Mouse (Mus musculus): Measurements from ENCODE around the gene Prep. TPM values are rescaled to one million over a fixed set of nuclear protein-coding genes. Genes with fewer than 3 reads are reported as not detected.

The Prep gene
- polyA plus RNA-seq, 1 experiment: 49.2 TPM

DNA sequence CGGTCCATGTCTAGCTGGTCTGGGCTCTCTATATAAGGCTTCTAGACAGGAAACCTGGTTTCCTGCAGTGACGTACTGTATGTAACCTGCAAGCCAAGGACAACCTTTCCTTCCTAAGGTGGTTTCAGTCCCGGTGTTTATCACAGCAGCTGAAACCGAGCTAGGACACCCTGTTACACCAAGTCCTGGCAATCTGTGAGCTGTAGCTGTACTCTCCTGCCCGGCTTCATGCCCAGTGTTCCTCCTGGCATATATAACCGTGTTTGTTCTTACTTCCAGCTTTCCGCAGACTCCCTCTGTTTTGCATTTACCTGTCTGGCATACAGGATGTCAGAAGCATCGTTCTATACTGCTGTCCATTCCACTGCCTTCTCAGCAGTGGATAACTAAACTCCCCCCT, 51.4 kb downstream of the Prep start:
- Histone ChIP-seq H3K79me2 (ENCODE audit: control insufficient read depth, insufficient read depth) (no peaks in the 10 kb centered on the region), H3K79me3 (ENCODE audit: low read depth) (peaks cover 2% of the 10 kb centered on the region), H3ac (ENCODE audit: control insufficient read depth, insufficient read length, low read depth) (no peak overlapping the region), H3K27me3 (ENCODE audit: control insufficient read depth, insufficient read depth, insufficient read length) (no peaks in the 10 kb centered on the region), H3K4me3 (ENCODE audit: insufficient read depth, poor library complexity, severe bottlenecking) (no peak overlapping the region), H3K36me3 (ENCODE audit: control insufficient read depth, insufficient read depth) (peaks cover 84% of the 10 kb centered on the region)
- TF ChIP-seq MYOD1 (IDR thresholded peaks at IDR 0.05; ENCODE audit: control insufficient read depth, insufficient read length, low read depth) (no peak), CEBPB (IDR thresholded peaks at IDR 0.05; ENCODE audit: low read depth) (no peak)

GRCm38 (mm10) chr10:45121637-45122036, 54.6 kb downstream of the Prep start:
- H3K27me3 ChIP-seq (ENCODE audit: control insufficient read depth, insufficient read depth, insufficient read length): no peaks in the 10 kb centered on the region
- H3K79me2 ChIP-seq (ENCODE audit: control insufficient read depth, insufficient read depth): no peaks in the 10 kb centered on the region
- no peak for TF ChIP-seq CTCF (IDR thresholded peaks at IDR 0.05; ENCODE audit: control insufficient read depth, insufficient read depth, insufficient read length)
- no peak for TF ChIP-seq MYOD1 (IDR thresholded peaks at IDR 0.05; ENCODE audit: control insufficient read depth, insufficient read length, low read depth)
- no peak for TF ChIP-seq MAX (IDR thresholded peaks at IDR 0.05)
- no peak for TF ChIP-seq MYOG (IDR thresholded peaks at IDR 0.05; ENCODE audit: control insufficient read depth, extremely low read depth, insufficient read length)
- TF ChIP-seq CEBPB (IDR thresholded peaks at IDR 0.05; ENCODE audit: low read depth): no peak
- no peak for TF ChIP-seq FOSL1 (IDR thresholded peaks at IDR 0.05; ENCODE audit: insufficient read depth, low read length, poor library complexity, severe bottlenecking)
- TF ChIP-seq USF1 (IDR thresholded peaks at IDR 0.05; ENCODE audit: low read depth): no peak
- H3ac ChIP-seq (ENCODE audit: control insufficient read depth, insufficient read length, low read depth): no peak overlapping the region
- no peak overlapping the region for H3K4me3 ChIP-seq (ENCODE audit: insufficient read depth, poor library complexity, severe bottlenecking)
- peaks cover 88% of the 10 kb centered on the region for H3K36me3 ChIP-seq (ENCODE audit: control insufficient read depth, insufficient read depth)
- H3K79me3 ChIP-seq (ENCODE audit: low read depth): peaks cover 2% of the 10 kb centered on the region

DNA sequence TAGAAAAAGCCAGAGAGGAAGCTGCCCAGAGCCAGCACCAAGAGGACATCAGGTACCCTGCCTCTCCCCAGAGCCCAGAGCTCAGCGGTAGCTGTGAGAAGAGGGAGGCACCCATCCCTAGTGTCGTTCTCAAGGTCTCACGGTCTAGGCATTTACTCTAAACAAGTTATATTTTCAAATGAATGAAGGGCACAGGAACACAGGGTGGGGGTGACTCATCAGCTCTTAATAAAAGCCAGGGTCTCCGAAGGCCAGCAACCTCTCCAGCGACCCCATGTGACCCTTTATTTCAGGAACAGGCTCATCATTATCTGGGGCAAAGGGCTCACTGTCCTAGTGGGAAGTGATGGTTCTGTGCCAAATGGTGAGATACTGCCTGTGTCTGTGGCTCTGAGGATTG, 55.5 kb downstream of the Prep start:
- Histone ChIP-seq H3K79me2 (ENCODE audit: control insufficient read depth, insufficient read depth) (no peaks in the 10 kb centered on the region), H3K27me3 (ENCODE audit: control insufficient read depth, insufficient read depth, insufficient read length) (no peaks in the 10 kb centered on the region), H3K4me3 (ENCODE audit: insufficient read depth, poor library complexity, severe bottlenecking) (no peak overlapping the region), H3ac (ENCODE audit: control insufficient read depth, insufficient read length, low read depth) (no peak overlapping the region), H3K79me3 (ENCODE audit: low read depth) (no peaks in the 10 kb centered on the region), H3K36me3 (ENCODE audit: control insufficient read depth, insufficient read depth) (peaks cover 88% of the 10 kb centered on the region)
- TF ChIP-seq FOSL1 (IDR thresholded peaks at IDR 0.05; ENCODE audit: insufficient read depth, low read length, poor library complexity, severe bottlenecking): no peak
- TF ChIP-seq CEBPB (IDR thresholded peaks at IDR 0.05; ENCODE audit: low read depth): no peak
- TF ChIP-seq USF1 (IDR thresholded peaks at IDR 0.05; ENCODE audit: low read depth): no peak
- no peak for TF ChIP-seq MAX (IDR thresholded peaks at IDR 0.05)
- no peak for TF ChIP-seq MYOG (IDR thresholded peaks at IDR 0.05; ENCODE audit: control insufficient read depth, extremely low read depth, insufficient read length)
- TF ChIP-seq MYOD1 (IDR thresholded peaks at IDR 0.05; ENCODE audit: control insufficient read depth, insufficient read length, low read depth): no peak
- TF ChIP-seq CTCF (IDR thresholded peaks at IDR 0.05; ENCODE audit: control insufficient read depth, insufficient read depth, insufficient read length): no peak

DNA sequence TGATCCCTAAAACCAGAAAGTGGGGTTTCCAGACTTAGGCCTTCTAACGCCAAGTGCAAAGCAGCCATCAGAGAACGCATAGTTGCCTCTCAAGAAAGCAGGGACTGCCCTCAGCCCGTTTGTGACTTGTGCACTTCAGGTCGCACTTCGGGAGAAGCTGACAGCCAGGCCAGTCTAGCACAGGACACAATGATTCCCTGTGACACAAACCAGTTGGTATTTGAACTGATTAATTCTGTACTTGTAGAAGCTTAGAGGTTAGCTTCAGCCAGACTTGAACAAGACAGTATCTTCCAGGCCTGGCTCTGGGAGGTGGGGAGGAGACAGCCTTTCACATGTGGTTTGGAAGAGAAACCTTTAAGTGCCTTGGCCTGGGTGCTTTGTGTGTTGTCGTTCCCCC, 56.0 kb downstream of the Prep start:
- Histone ChIP-seq H3K79me2 (ENCODE audit: control insufficient read depth, insufficient read depth) (no peaks in the 10 kb centered on the region), H3K36me3 (ENCODE audit: control insufficient read depth, insufficient read depth) (peaks cover 89% of the 10 kb centered on the region), H3K4me3 (ENCODE audit: insufficient read depth, poor library complexity, severe bottlenecking) (no peak overlapping the region), H3ac (ENCODE audit: control insufficient read depth, insufficient read length, low read depth) (no peak overlapping the region), H3K27me3 (ENCODE audit: control insufficient read depth, insufficient read depth, insufficient read length) (no peaks in the 10 kb centered on the region), H3K79me3 (ENCODE audit: low read depth) (no peaks in the 10 kb centered on the region)
- TF ChIP-seq USF1 (IDR thresholded peaks at IDR 0.05; ENCODE audit: low read depth) (no peak), MAX (IDR thresholded peaks at IDR 0.05) (no peak), MYOD1 (IDR thresholded peaks at IDR 0.05; ENCODE audit: control insufficient read depth, insufficient read length, low read depth) (no peak), CTCF (IDR thresholded peaks at IDR 0.05; ENCODE audit: control insufficient read depth, insufficient read depth, insufficient read length) (no peak), MYOG (IDR thresholded peaks at IDR 0.05; ENCODE audit: control insufficient read depth, extremely low read depth, insufficient read length) (no peak), CEBPB (IDR thresholded peaks at IDR 0.05; ENCODE audit: low read depth) (no peak), FOSL1 (IDR thresholded peaks at IDR 0.05; ENCODE audit: insufficient read depth, low read length, poor library complexity, severe bottlenecking) (no peak)

- Histone ChIP-seq H3K4me3 (ENCODE audit: insufficient read depth, poor library complexity, severe bottlenecking) (no peak overlapping the region), H3ac (ENCODE audit: control insufficient read depth, insufficient read length, low read depth) (no peak overlapping the region), H3K27me3 (ENCODE audit: control insufficient read depth, insufficient read depth, insufficient read length) (no peaks in the 10 kb centered on the region), H3K79me3 (ENCODE audit: low read depth) (peaks cover 20% of the 10 kb centered on the region), H3K36me3 (ENCODE audit: control insufficient read depth, insufficient read depth) (peaks cover 81% of the 10 kb centered on the region), H3K79me2 (ENCODE audit: control insufficient read depth, insufficient read depth) (peaks cover 29% of the 10 kb centered on the region)
- TF ChIP-seq USF1 (IDR thresholded peaks at IDR 0.05; ENCODE audit: low read depth) (no peak), MYOD1 (IDR thresholded peaks at IDR 0.05; ENCODE audit: control insufficient read depth, insufficient read length, low read depth) (no peak), CEBPB (IDR thresholded peaks at IDR 0.05; ENCODE audit: low read depth) (no peak), MYOG (IDR thresholded peaks at IDR 0.05; ENCODE audit: control insufficient read depth, extremely low read depth, insufficient read length) (no peak), FOSL1 (IDR thresholded peaks at IDR 0.05; ENCODE audit: insufficient read depth, low read length, poor library complexity, severe bottlenecking) (no peak), MAX (IDR thresholded peaks at IDR 0.05) (no peak), CTCF (IDR thresholded peaks at IDR 0.05; ENCODE audit: control insufficient read depth, insufficient read depth, insufficient read length) (no peak)
Measured at GRCm38 (mm10) chr10:45129105-45129504, 62.1 kb downstream of the Prep start.

GRCm38 (mm10) chr10:45130004-45130403, 63.0 kb downstream of the Prep start:
- Histone ChIP-seq H3ac (ENCODE audit: control insufficient read depth, insufficient read length, low read depth) (no peak overlapping the region), H3K36me3 (ENCODE audit: control insufficient read depth, insufficient read depth) (peaks cover 83% of the 10 kb centered on the region), H3K27me3 (ENCODE audit: control insufficient read depth, insufficient read depth, insufficient read length) (no peaks in the 10 kb centered on the region), H3K4me3 (ENCODE audit: insufficient read depth, poor library complexity, severe bottlenecking) (no peak overlapping the region), H3K79me3 (ENCODE audit: low read depth) (peaks cover 26% of the 10 kb centered on the region), H3K79me2 (ENCODE audit: control insufficient read depth, insufficient read depth) (peaks cover 36% of the 10 kb centered on the region)
- TF ChIP-seq MYOG (IDR thresholded peaks at IDR 0.05; ENCODE audit: control insufficient read depth, extremely low read depth, insufficient read length) (no peak), USF1 (IDR thresholded peaks at IDR 0.05; ENCODE audit: low read depth) (no peak)
